Mouse (Mus musculus) liver, adult 2 months (tissue): ENCODE results near the gene Emilin3.

Experiments used
- CTCF ChIP-seq: fragments of 200-500 bp; IDR thresholded peaks from 2 replicates; pipeline ENCODE4 v1.5.1; 2011; ENCODE audit warnings: low read depth, low read length, control low read depth
- POLR2A ChIP-seq: fragments of 200-500 bp; IDR thresholded peaks from 2 replicates; pipeline ENCODE4 v1.6.1; 2011; ENCODE audit warnings: low read length, control low read depth; ENCODE audit not compliant: insufficient read depth; ENCODE audit errors: extremely low read depth

DNA sequence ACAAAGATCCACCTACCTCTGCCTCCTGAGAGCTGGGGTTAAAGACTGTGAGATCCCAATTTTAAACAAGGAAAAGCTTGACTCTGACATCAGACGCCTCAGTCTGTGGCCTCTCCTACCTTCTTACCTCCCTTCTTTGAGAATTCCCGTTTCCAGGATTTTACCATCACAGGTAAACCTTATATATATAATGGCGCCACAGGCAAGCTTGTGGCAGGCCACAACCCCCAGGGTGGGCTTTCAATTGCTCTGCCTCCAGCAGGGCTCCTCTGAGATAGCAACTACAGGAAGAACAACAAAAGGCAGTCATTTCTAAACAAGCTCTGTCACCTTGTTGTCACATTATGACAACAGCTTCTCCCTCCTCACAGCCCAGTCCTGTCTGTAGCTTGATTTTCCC lies 25.9 kb downstream of the Emilin3 start:
- no peak for TF ChIP-seq CTCF
- no peak for TF ChIP-seq POLR2A
